Mouse (Mus musculus): ENCODE measurements at regions not wholly inside any gene's neighbourhood (a gene's known extent, or its start where the extent isn't known, plus 50 kb on each side); places are given as distances from the start of the nearest gene placed in this dataset.
A peak's percentile ranks its signal among the peaks of the same experiment; 100 is the strongest.

DNA sequence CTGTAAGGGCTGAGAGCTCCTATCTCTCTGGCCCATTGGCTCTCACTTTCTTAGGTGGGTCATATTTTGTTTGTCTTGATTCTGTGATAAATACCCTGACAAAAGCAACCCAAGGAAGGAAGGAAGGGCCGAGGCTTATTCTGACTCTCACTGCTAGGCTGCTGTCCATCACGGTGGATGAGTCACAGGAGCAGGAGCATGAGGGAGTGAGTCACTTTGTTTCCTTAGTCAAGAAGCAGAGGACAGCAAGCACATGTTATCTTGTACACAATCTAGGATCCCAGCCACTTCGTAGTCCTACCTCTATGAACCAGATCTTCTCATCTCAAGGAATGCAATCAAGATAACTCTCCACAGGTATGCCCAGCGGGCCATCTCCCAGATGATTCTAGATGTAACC is 69.9 kb downstream of the Atp6v1g3 start:
- no peak for ATAC-seq (replicated peaks; ENCODE audit: poor library complexity)

- ATAC-seq (replicated peaks; ENCODE audit: poor library complexity) = no peak
Measured at GRCm38 (mm10) chr1:138344920-138345319, 71.4 kb downstream of the Atp6v1g3 start.

- ATAC-seq (replicated peaks; ENCODE audit: poor library complexity) = no peak
Measured at GRCm38 (mm10) chr1:138345992-138346391, 72.5 kb downstream of the Atp6v1g3 start.

GRCm38 (mm10) chr1:138346904-138347303 is 73.4 kb downstream of the Atp6v1g3 start:
- no peak for ATAC-seq (replicated peaks; ENCODE audit: poor library complexity)

DNA sequence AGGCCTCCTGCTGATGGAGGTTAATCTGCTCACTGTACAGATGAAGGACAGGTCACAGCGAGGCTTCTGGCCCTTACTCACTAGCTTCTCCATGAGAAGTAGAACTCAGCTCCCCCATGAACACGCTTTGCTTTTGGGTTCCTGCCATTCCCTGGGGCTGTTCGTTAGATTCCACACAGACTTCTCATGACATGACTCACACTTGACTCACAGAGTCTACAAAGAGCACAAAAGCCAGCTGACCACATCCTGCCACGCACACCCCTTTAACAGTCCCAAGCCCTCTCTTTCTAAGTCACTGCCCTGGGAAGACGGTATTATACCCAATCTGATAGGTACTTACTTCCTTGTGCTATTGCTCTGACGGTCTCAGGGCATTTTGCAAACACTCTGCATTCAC is 74.9 kb downstream of the Atp6v1g3 start:
- ATAC-seq (replicated peaks; ENCODE audit: poor library complexity) = peak; percentile 54

DNA sequence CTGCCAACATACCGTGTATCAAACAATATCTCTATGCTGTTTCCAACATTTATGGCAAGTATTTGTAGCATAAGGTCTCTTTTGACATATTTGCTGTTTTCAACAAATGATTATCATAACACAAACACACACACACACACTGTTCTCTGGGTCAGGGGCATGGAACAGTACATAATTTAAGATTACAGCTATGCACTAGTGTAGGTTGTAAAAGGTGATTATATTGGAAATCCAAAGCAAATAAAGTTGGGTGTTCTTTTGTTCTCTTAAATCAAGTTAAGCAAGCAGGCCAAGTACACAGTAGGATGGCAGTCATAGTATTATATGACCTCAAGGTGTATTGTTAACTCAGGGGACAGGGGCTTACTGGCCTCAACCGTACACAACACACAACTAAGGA is 75.6 kb downstream of the Atp6v1g3 start:
- ATAC-seq (replicated peaks; ENCODE audit: poor library complexity) = no peak

GRCm38 (mm10) chr1:138356407-138356806 is 82.9 kb downstream of the Atp6v1g3 start:
- ATAC-seq (replicated peaks; ENCODE audit: poor library complexity) = no peak

GRCm38 (mm10) chr1:138362684-138363472 is 89.3 kb downstream of the Atp6v1g3 start:
- no peak for ATAC-seq (replicated peaks; ENCODE audit: poor library complexity)

GRCm38 (mm10) chr1:138369953-138370482 is 96.5 kb downstream of the Atp6v1g3 start:
- no peak for ATAC-seq (replicated peaks; ENCODE audit: poor library complexity)

DNA sequence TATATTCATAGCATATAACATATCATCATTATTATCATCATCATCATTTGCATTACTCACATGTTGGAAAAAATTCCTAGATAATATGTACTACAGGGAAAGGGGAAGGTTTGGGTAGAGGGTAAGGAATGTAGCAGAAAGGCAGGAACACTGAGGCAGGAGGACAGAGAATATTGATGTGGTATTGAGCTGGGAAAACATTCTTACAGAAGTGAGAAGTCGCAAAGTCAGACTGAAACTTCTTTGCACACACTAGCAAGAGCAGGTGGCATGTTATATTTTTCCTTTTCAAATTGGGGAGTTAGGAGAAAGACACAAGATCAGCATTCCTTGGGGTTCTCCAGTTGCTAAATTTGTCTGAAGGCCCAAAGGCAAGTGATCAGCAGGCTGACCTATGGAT is 97.9 kb downstream of the Atp6v1g3 start:
- no peak for ATAC-seq (replicated peaks; ENCODE audit: poor library complexity)

DNA sequence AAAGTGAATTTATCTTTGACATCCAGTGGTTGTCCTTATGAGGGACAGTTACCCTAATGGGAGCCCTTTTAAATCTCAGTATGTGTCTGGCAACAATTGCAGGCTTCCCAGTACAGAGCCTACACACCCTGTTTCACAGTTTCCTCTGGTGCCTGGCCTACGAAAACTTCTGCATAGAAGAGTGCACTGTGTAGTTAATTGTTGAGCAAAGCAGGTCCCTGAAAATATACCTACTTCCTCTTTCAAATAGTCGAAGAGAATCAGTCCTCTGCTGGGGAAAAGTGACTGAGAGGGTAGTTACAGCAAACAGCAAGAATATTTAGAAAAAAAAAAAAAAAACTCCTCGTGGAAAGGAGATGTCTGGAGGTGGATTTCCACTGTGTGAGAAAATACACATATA is 110.6 kb downstream of the Atp6v1g3 start:
- peak; percentile 68 for ATAC-seq (replicated peaks; ENCODE audit: poor library complexity)

DNA sequence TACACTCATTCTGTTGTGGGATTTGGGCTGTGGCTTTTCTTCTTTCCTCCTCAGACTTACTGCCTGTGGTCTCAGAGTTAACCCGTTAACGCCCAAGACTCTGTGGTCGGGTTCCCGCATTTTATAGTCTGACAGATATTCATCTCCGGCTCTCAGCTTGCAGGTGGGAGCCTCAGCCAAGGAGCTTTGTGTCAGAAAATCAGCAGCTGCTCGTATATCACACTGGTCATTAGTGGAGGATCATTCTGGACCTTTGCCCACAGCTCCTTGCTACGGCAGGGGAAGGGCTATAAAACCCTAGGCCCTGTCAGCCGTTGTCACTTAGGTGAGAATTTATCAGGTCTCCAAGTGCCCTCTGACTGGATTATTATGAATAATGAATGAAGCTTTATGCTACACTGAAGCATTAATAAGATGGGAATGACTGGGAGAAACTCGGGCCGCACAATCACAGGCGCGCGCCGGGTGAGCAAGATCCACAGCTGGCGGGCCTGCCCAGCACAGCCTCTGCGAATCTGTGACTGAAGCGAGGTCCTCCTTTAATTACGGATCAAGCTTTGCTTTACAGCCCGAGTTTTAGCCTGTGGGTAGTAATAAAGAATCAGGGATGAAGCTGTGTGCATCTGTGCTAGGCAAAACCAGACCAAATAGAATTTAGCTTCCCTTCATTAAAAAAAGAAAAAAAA is 111.8 kb downstream of the Atp6v1g3 start:
- ATAC-seq (replicated peaks; ENCODE audit: poor library complexity) = no peak

DNA sequence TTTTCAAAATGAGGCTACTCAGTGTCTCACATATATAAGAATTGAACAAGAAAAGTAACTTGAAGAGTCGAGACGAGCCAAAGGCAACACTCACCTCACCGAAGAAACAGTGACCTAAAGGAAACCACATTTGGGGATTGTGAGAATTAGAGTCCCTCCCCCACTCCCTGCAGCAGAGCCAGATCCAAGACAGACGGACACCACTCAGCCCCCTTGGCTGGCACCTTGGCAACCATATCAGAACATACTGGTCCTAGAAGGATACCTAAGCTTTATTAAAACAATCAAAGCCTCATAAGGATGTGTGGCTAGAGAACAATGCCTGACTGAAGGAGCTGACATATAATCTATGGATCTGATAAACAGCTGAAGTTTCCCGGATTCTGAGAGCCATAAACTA is 112.5 kb downstream of the Atp6v1g3 start:
- ATAC-seq (replicated peaks; ENCODE audit: poor library complexity) = no peak

GRCm38 (mm10) chr1:138388634-138389033 is 115.1 kb downstream of the Atp6v1g3 start:
- ATAC-seq (replicated peaks; ENCODE audit: poor library complexity) = no peak

- no peak for ATAC-seq (replicated peaks; ENCODE audit: poor library complexity)
Measured at GRCm38 (mm10) chr1:138389676-138390075, 116.1 kb downstream of the Atp6v1g3 start.

GRCm38 (mm10) chr1:138418610-138419009 is 145.1 kb downstream of the Atp6v1g3 start:
- ATAC-seq (replicated peaks; ENCODE audit: poor library complexity) = no peak

DNA sequence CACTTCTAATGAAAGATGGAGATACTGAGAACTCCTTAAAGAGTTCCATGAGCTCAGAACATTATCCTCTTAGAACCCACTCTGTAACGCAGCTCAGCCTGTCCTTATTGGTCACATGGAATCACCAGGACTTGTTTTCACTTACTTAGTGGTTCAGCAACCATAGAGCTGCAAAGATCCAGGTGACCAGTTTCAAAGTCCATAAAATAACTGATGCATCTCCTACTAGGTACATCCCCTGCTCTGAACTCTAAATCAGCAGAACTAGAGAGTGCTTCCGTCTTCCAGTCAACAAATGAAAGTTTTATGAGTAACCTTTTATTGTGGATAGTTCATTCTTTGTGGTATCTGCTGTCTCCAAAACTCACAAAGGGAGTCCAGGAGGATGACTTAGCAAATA is 153.9 kb downstream of the Atp6v1g3 start:
- no peak for ATAC-seq (replicated peaks; ENCODE audit: poor library complexity)

All from megakaryocyte progenitor cell, adult 5-6 weeks (primary cell).